Mouse (Mus musculus) kidney, postnatal 25 days (tissue): Measurements from ENCODE around the gene Bcl9.

Source experiments
- DNase-seq, 2 experiments: peaks; one replicate each; pipeline ENCODE4 v3.0.0; 2021; ENCODE audit warnings: mixed read lengths in 2 of 2

Bcl9 gene

GRCm38 (mm10) chr3:97294334-97294733 lies 3.4 kb downstream of the Bcl9 start:
- peak in 1 of 2 experiments; percentile 8 for DNase-seq

- DNase-seq = no peak
Observed at GRCm38 (mm10) chr3:97284878-97285277, 12.8 kb downstream of the Bcl9 start.

GRCm38 (mm10) chr3:97284056-97284455 lies 13.7 kb downstream of the Bcl9 start:
- no peak for DNase-seq

- no peak for DNase-seq
Observed at GRCm38 (mm10) chr3:97281426-97281825, 16.3 kb downstream of the Bcl9 start.

- no peak for DNase-seq
Observed at GRCm38 (mm10) chr3:97275708-97276107, 22.0 kb downstream of the Bcl9 start.

- DNase-seq = peak; percentile 65 to 75
Observed at GRCm38 (mm10) chr3:97274516-97275230, 23.0 kb downstream of the Bcl9 start.

GRCm38 (mm10) chr3:97273876-97274275 lies 23.8 kb downstream of the Bcl9 start:
- DNase-seq = no peak

GRCm38 (mm10) chr3:97265667-97266415 lies 31.9 kb downstream of the Bcl9 start:
- DNase-seq = no peak

- DNase-seq = no peak
Observed at GRCm38 (mm10) chr3:97262235-97262634, 35.5 kb downstream of the Bcl9 start.

- DNase-seq = no peak
Observed at GRCm38 (mm10) chr3:97255706-97256339, 41.9 kb downstream of the Bcl9 start.

GRCm38 (mm10) chr3:97254861-97255465 lies 42.8 kb downstream of the Bcl9 start:
- no peak for DNase-seq

GRCm38 (mm10) chr3:97253823-97254600 lies 43.7 kb downstream of the Bcl9 start:
- DNase-seq = no peak

GRCm38 (mm10) chr3:97252896-97253295 lies 44.8 kb downstream of the Bcl9 start:
- DNase-seq = no peak

GRCm38 (mm10) chr3:97242629-97243167 lies 55.0 kb downstream of the Bcl9 start:
- DNase-seq = peak in 1 of 2 experiments; percentile 21

- DNase-seq = peak in 1 of 2 experiments; percentile 23
Observed at GRCm38 (mm10) chr3:97241826-97242225, 55.9 kb downstream of the Bcl9 start.

- peak in 1 of 2 experiments; percentile 1 for DNase-seq
Observed at GRCm38 (mm10) chr3:97239793-97240192, 57.9 kb downstream of the Bcl9 start.

- DNase-seq = peak in 1 of 2 experiments; percentile 5
Observed at GRCm38 (mm10) chr3:97239316-97239715, 58.4 kb downstream of the Bcl9 start.

- no peak for DNase-seq
Observed at GRCm38 (mm10) chr3:97238521-97238920, 59.2 kb downstream of the Bcl9 start.

- DNase-seq = no peak
Observed at GRCm38 (mm10) chr3:97237403-97237802, 60.3 kb downstream of the Bcl9 start.

GRCm38 (mm10) chr3:97234797-97235196 lies 62.9 kb downstream of the Bcl9 start:
- DNase-seq = peak in 1 of 2 experiments; percentile 17

- peak in 1 of 2 experiments; percentile 17 for DNase-seq
Observed at GRCm38 (mm10) chr3:97232328-97232727, 65.4 kb downstream of the Bcl9 start.

- DNase-seq = peak in 1 of 2 experiments; percentile 25
Observed at GRCm38 (mm10) chr3:97231857-97232256, 65.9 kb downstream of the Bcl9 start.
